Mouse (Mus musculus): ENCODE data around the gene Ces1g.

DNA sequence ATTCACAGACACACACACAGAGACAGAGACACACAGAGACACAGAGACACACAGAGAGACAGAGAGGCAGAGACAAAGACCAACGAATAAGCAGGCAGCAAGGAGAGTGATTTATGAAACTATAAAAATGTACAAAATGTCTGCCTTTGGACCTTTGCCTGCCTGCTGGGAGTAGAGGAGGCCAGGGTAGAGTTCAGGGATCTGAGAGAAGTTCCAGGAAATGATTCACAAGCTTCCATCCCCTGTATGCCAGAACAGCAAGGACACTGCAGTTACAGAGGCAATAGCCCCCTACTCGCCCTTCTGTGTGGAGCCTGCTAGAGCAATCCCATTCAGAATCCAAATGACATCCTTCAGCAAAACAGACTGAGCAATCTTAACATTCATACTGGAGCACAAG lies 75.7 kb downstream of the Ces1g start:
- TF ChIP-seq CTCF (conservative IDR thresholded peaks at IDR 0.05; ENCODE audit: low read length) (no peak), NANOG (IDR thresholded peaks at IDR 0.05; ENCODE audit: borderline replicate concordance, low read length) (no peak), POU5F1 (IDR thresholded peaks at IDR 0.05; ENCODE audit: borderline replicate concordance, low read length) (no peak)
